Mouse (Mus musculus): ENCODE data around the gene Yipf1. TPM values are rescaled to one million over a fixed set of nuclear protein-coding genes. Genes with fewer than 3 reads are reported as not detected.

Gene Yipf1
- total RNA-seq (2021) = 10 to 100 TPM; 48.3 to 64.3 TPM
- polyA plus RNA-seq (2012; rRNA removed) = 19.7 and 30.3 TPM in 2 replicates
- long read RNA-seq, transcript Yipf1-201 (10 exons, 1,321 nt) = major isoform, 51 of 68 reads
- long read RNA-seq, partial matches to known transcripts = 0 of 68 reads
- long read RNA-seq, other reads (novel, unspliced or antisense) = 17 of 68 reads

GRCm38 (mm10) chr4:107313690-107314478 is at the start of gene Yipf1:
Yipf1 (plus strand) TSS chr4:107314363.
- DNase-seq = peak; percentile 95

GRCm38 (mm10) chr4:107273683-107274082 is 40.5 kb upstream of the Yipf1 start:
- DNase-seq = no peak

- DNase-seq = no peak
Measured at GRCm38 (mm10) chr4:107274511-107274910, 39.7 kb upstream of the Yipf1 start.

GRCm38 (mm10) chr4:107278188-107278707 is 35.9 kb upstream of the Yipf1 start:
- DNase-seq = no peak

GRCm38 (mm10) chr4:107280843-107281475 is 33.2 kb upstream of the Yipf1 start:
- no peak for DNase-seq

GRCm38 (mm10) chr4:107285446-107286200 is 28.5 kb upstream of the Yipf1 start:
- DNase-seq = no peak

DNA sequence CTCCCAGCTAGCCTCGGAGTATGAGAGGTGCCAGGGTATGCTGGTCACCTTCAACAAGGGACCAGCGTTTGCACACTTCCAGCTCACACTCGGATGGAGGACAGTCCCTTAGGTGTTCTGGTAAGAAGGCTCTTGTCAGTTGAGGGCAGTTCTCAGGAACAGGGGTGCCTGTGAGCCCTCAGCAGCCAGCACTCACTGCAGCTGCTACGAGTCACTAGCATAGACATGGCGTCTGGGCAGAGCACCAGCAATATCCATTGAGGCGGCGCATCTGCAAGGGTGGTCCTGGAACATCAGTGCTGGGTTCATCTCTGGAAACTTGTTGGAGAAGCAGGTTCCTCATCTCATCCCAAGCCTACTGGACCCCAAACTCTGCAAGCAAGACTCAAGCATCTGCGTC is 27.8 kb upstream of the Yipf1 start:
- no peak for DNase-seq

- no peak for DNase-seq
Measured at GRCm38 (mm10) chr4:107287517-107287916, 26.6 kb upstream of the Yipf1 start.

DNA sequence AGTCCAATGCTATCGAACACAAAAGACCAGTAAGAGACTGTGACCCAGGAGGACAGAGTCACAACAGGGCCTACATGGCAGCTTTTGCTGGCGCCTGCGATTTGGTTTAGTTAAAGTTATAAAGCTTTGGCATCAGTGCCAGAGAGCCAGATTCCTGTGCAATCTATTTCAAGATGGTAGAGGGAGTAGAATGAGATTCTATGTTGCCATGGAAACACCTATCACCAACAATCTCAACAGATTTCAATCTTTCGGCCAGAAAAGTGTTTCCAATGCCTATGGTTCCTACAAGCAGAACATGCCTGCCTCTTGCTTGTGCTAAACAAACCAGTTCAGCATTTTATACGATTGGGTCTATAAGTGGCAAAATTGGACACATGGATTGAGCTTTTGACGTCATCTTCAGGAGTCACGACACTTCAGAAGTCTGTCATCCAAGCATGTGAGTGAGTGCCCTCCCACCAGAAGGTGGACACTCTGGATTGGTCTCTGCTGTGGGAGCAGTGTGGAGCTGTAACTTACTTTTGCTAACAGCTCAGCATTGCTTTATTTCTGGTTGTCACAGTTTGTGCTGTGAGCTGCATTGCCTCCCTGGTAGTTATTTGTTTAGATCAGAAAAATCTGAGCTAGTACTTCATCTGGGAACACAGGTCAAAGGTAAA is 22.4 kb upstream of the Yipf1 start:
- DNase-seq = no peak

DNA sequence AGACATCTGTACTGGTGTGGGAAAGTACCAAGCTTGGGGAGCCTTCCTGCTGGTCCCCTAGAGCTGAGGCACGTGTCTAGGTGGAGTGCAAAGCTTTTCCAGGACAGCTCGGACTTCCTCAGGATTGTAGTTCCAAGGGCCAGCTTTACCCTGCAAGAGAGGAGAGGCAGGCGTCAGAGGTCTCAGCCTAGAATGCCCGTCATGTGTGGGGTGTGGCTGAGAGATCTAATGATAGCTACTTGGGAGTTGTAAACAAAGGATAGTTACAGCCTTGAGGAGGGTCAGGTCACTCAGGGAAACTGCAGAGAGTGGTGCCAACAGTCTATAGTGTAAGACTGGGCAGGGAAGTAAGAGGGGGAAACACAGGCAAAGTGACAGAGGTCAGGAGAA is 21.9 kb upstream of the Yipf1 start:
- DNase-seq = no peak

- DNase-seq = no peak
Measured at GRCm38 (mm10) chr4:107298071-107298606, 16.0 kb upstream of the Yipf1 start.

GRCm38 (mm10) chr4:107299779-107300340 is 14.3 kb upstream of the Yipf1 start:
- DNase-seq = no peak

DNA sequence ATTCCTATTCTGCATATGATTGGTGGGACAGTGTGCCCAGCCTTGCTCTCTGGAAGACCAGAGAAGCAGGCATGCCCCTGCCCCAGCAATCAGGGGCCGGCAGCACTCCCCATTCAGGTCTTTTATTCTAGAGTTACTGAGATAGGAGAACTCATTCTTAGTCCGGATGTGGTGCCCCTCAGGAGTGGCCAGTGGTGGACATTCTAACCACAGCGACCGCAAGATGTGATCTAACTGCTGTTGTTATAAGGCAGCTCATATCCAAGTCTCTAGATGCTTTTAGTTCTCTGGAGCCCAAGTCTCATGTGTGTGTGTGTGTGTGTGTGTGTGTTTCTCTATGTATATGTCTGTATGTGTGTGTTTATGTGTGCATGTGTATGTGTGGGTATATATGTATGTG is 13.8 kb upstream of the Yipf1 start:
- no peak for DNase-seq

DNA sequence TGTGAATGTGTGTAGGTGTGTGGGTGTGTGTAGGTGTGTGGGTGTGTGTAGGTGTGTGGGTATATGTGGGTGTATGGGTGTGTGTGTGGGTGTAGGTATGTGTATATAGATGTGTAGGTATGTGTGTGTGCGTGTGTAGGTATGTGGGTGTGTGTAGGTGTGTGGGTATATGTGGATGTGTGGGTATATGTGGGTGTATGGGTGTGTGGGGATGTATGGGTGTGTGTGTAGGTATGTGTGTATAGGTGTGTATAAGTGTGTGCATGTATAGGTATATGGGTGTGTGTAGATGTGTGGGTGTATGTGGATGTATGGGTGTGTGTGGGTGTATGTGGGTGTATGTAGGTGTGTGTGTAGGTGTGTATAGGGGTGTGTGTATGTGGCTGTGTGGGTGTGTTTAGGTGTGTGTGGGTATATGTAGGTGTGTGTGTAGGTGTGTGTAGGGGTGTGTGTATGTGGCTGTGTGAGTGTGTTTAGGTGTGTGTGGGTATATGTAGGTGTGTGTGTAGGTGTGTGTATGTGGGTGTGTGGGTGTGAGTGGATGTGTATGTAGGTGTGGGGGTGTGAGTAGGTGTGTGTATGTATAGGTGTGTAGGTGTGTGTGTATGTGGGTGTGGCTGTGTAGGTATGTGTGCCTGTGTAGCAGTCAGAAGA is 13.1 kb upstream of the Yipf1 start:
- DNase-seq = no peak

DNA sequence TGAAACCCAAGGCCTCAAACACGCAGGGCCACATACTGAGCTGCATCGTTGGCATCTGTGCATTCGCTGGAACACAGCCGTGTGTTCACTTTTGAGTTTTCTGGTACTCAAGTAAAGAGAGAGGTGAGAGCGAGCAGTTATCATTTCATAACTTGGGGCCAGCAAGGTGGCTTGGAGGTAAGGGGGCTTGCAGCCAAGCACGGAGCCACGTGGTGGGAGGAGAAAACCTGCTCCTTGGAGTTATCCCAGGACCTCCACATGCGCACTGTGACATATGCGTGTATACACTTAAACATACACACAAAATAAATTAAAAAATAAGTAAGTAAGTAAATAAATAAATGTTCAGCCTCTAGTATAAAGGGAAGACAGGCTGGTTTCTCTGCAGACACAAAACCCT is 11.9 kb upstream of the Yipf1 start:
- no peak for DNase-seq

GRCm38 (mm10) chr4:107302832-107303231 is 11.3 kb upstream of the Yipf1 start:
- DNase-seq = no peak

DNA sequence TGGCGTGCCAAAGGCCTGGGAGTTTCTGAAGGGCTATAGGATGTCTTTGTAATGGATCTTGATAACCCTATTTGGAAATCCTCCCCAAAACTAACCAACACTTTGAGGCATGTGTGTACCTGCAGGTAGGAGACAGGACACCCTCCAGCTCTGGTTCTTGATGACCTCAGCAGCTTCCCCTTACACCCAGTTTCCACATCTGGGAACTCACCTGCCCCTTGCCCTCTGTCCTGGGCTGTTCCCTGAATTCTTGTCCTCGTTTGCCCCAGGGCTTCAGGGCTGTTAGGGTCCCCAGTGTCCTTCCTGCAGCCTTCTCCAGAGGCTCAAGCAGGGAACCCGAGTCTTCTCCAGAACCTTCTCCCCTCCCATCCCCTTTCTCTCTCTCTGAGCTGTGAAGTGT is 10.6 kb upstream of the Yipf1 start:
- DNase-seq = no peak

DNA sequence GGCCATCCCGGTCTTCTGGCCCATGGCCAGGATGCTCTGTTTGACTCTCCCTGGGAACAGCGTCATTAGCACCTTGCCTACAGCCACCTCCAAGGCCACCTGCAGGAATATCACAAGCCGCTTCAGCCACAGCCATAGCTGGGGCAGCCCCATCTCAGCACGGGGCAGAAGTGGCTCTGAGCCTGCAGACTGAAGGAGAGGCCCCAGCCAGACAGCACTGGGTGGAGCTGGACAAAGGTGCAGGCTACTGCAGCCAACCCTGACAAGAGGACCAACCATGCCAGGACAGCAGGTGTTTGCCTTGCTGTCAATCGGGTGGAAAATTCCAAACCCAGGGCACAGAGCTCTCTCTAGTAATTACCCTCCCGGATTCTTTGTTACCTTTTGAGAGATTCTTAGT is 7.2 kb upstream of the Yipf1 start, which contains the start of gene Dio1:
Gene Dio1, minus strand, starts transcription at position 204 of the 400 bp plus-strand sequence.
- DNase-seq = peak; percentile 13

DNA sequence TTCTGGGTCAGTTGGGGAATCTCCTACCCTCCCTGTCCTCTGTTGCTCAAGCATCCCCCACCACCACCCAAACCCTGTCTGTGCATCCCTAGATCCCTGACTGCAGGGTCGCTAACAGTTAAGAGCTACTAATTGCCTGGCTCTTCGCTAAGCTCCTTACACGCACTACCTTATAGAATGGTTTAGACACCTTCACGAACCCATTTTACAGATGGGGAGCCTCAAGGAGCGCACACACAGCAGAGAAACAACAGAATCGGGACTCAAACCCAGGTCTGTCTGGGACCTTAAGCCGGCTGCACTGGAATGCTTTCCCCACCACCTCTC is 279 bp downstream of the Yipf1 start:
- no peak for DNase-seq

DNA sequence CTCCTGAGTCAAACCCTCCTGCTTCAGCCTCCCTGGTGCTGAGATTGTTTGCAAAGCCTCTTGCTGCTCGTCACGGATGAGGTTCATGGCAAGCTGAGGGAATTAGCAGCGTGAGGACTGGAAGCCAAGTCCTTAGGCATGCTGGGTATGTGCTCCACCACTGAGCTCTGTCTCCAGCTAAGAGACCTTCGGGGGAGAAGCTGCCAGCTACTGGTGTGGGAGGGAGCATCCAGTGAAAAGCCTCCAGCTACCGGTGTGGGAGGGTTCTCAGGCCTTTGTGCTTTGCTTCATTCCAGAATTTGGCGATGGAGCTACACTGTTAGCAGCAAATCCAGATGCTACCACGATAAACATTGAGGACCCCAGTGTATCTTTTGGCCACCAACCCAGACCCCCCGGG is 4.5 kb downstream of the Yipf1 start:
- DNase-seq = no peak

- no peak for DNase-seq
Measured at GRCm38 (mm10) chr4:107321041-107321440, 6.9 kb downstream of the Yipf1 start.
